Mouse (Mus musculus): ENCODE measurements around the gene Egfem1. TPM values are rescaled to one million over a fixed set of nuclear protein-coding genes. Genes with fewer than 3 reads are reported as not detected.

Gene Egfem1
- polyA plus RNA-seq, 1 experiment, result not detected

GRCm38 (mm10) chr3:29082296-29082995 is 623 bp downstream of the Egfem1 start:
- no peaks in the 10 kb centered on the region for H3K79me2 ChIP-seq (ENCODE audit: control insufficient read depth, insufficient read depth)
- H3K4me3 ChIP-seq (ENCODE audit: insufficient read depth, poor library complexity, severe bottlenecking), result no peak overlapping the region
- no peaks in the 10 kb centered on the region for H3K36me3 ChIP-seq (ENCODE audit: control insufficient read depth, insufficient read depth)
- H3K27me3 ChIP-seq (ENCODE audit: control insufficient read depth, insufficient read depth, insufficient read length), result no peaks in the 10 kb centered on the region
- H3K79me3 ChIP-seq (ENCODE audit: low read depth), result no peaks in the 10 kb centered on the region
- TF ChIP-seq CEBPB (IDR thresholded peaks at IDR 0.05; ENCODE audit: low read depth) (no peak), MYOD1 (IDR thresholded peaks at IDR 0.05; ENCODE audit: control insufficient read depth, insufficient read length, low read depth) (no peak), MAX (IDR thresholded peaks at IDR 0.05) (no peak), CTCF (IDR thresholded peaks at IDR 0.05; ENCODE audit: control insufficient read depth, insufficient read depth, insufficient read length) (no peak)
- no peak overlapping the region for H3ac ChIP-seq (ENCODE audit: control insufficient read depth, insufficient read length, low read depth)

- Histone ChIP-seq H3K27me3 (ENCODE audit: control insufficient read depth, insufficient read depth, insufficient read length) (no peaks in the 10 kb centered on the region), H3ac (ENCODE audit: control insufficient read depth, insufficient read length, low read depth) (no peak overlapping the region)
These were observed 1.1 kb downstream of the Egfem1 start for GRCm38 (mm10) chr3:29082996-29083350.

GRCm38 (mm10) chr3:29098467-29098866 is 16.6 kb downstream of the Egfem1 start:
- Histone ChIP-seq H3K4me3 (ENCODE audit: insufficient read depth, poor library complexity, severe bottlenecking) (no peak overlapping the region), H3K27me3 (ENCODE audit: control insufficient read depth, insufficient read depth, insufficient read length) (no peaks in the 10 kb centered on the region), H3K36me3 (ENCODE audit: control insufficient read depth, insufficient read depth) (no peaks in the 10 kb centered on the region), H3K79me3 (ENCODE audit: low read depth) (no peaks in the 10 kb centered on the region), H3ac (ENCODE audit: control insufficient read depth, insufficient read length, low read depth) (no peak overlapping the region), H3K79me2 (ENCODE audit: control insufficient read depth, insufficient read depth) (no peaks in the 10 kb centered on the region)
- TF ChIP-seq CEBPB (IDR thresholded peaks at IDR 0.05; ENCODE audit: low read depth) (no peak), MYOD1 (IDR thresholded peaks at IDR 0.05; ENCODE audit: control insufficient read depth, insufficient read length, low read depth) (no peak), CTCF (IDR thresholded peaks at IDR 0.05; ENCODE audit: control insufficient read depth, insufficient read depth, insufficient read length) (no peak), USF1 (IDR thresholded peaks at IDR 0.05; ENCODE audit: low read depth) (no peak), MYOG (IDR thresholded peaks at IDR 0.05; ENCODE audit: control insufficient read depth, extremely low read depth, insufficient read length) (no peak), MAX (IDR thresholded peaks at IDR 0.05) (no peak), FOSL1 (IDR thresholded peaks at IDR 0.05; ENCODE audit: insufficient read depth, low read length, poor library complexity, severe bottlenecking) (no peak)

More at GRCm38 (mm10) chr3:29082996-29083350, 1.1 kb downstream of the Egfem1 start:
- Histone ChIP-seq H3K4me3 (ENCODE audit: insufficient read depth, poor library complexity, severe bottlenecking) (no peak overlapping the region), H3K79me2 (ENCODE audit: control insufficient read depth, insufficient read depth) (no peaks in the 10 kb centered on the region), H3K79me3 (ENCODE audit: low read depth) (no peaks in the 10 kb centered on the region), H3K36me3 (ENCODE audit: control insufficient read depth, insufficient read depth) (no peaks in the 10 kb centered on the region)
- no peak for TF ChIP-seq CEBPB (IDR thresholded peaks at IDR 0.05; ENCODE audit: low read depth)
- no peak for TF ChIP-seq CTCF (IDR thresholded peaks at IDR 0.05; ENCODE audit: control insufficient read depth, insufficient read depth, insufficient read length)
- no peak for TF ChIP-seq MAX (IDR thresholded peaks at IDR 0.05)
- no peak for TF ChIP-seq MYOD1 (IDR thresholded peaks at IDR 0.05; ENCODE audit: control insufficient read depth, insufficient read length, low read depth)
- TF ChIP-seq MYOG (IDR thresholded peaks at IDR 0.05; ENCODE audit: control insufficient read depth, extremely low read depth, insufficient read length), result no peak
- no peak for TF ChIP-seq FOSL1 (IDR thresholded peaks at IDR 0.05; ENCODE audit: insufficient read depth, low read length, poor library complexity, severe bottlenecking)
- TF ChIP-seq USF1 (IDR thresholded peaks at IDR 0.05; ENCODE audit: low read depth), result no peak

GRCm38 (mm10) chr3:29106016-29106723 is 24.3 kb downstream of the Egfem1 start:
- H3K79me3 ChIP-seq (ENCODE audit: low read depth), result no peaks in the 10 kb centered on the region
- no peak overlapping the region for H3ac ChIP-seq (ENCODE audit: control insufficient read depth, insufficient read length, low read depth)
- no peaks in the 10 kb centered on the region for H3K27me3 ChIP-seq (ENCODE audit: control insufficient read depth, insufficient read depth, insufficient read length)
- no peak overlapping the region for H3K4me3 ChIP-seq (ENCODE audit: insufficient read depth, poor library complexity, severe bottlenecking)
- no peaks in the 10 kb centered on the region for H3K36me3 ChIP-seq (ENCODE audit: control insufficient read depth, insufficient read depth)
- H3K79me2 ChIP-seq (ENCODE audit: control insufficient read depth, insufficient read depth), result no peaks in the 10 kb centered on the region
- no peak for TF ChIP-seq CTCF (IDR thresholded peaks at IDR 0.05; ENCODE audit: control insufficient read depth, insufficient read depth, insufficient read length)
- no peak for TF ChIP-seq MAX (IDR thresholded peaks at IDR 0.05)
- TF ChIP-seq FOSL1 (IDR thresholded peaks at IDR 0.05; ENCODE audit: insufficient read depth, low read length, poor library complexity, severe bottlenecking), result no peak
- no peak for TF ChIP-seq CEBPB (IDR thresholded peaks at IDR 0.05; ENCODE audit: low read depth)
- TF ChIP-seq USF1 (IDR thresholded peaks at IDR 0.05; ENCODE audit: low read depth), result no peak

GRCm38 (mm10) chr3:29107134-29107533 is 25.3 kb downstream of the Egfem1 start:
- H3K79me3 ChIP-seq (ENCODE audit: low read depth), result no peaks in the 10 kb centered on the region
- no peaks in the 10 kb centered on the region for H3K27me3 ChIP-seq (ENCODE audit: control insufficient read depth, insufficient read depth, insufficient read length)
- H3K4me3 ChIP-seq (ENCODE audit: insufficient read depth, poor library complexity, severe bottlenecking), result no peak overlapping the region
- no peak overlapping the region for H3ac ChIP-seq (ENCODE audit: control insufficient read depth, insufficient read length, low read depth)
- TF ChIP-seq MYOG (IDR thresholded peaks at IDR 0.05; ENCODE audit: control insufficient read depth, extremely low read depth, insufficient read length) (no peak), USF1 (IDR thresholded peaks at IDR 0.05; ENCODE audit: low read depth) (no peak), CTCF (IDR thresholded peaks at IDR 0.05; ENCODE audit: control insufficient read depth, insufficient read depth, insufficient read length) (no peak), FOSL1 (IDR thresholded peaks at IDR 0.05; ENCODE audit: insufficient read depth, low read length, poor library complexity, severe bottlenecking) (no peak), MAX (IDR thresholded peaks at IDR 0.05) (no peak), CEBPB (IDR thresholded peaks at IDR 0.05; ENCODE audit: low read depth) (no peak), MYOD1 (IDR thresholded peaks at IDR 0.05; ENCODE audit: control insufficient read depth, insufficient read length, low read depth) (no peak)
- no peaks in the 10 kb centered on the region for H3K36me3 ChIP-seq (ENCODE audit: control insufficient read depth, insufficient read depth)
- H3K79me2 ChIP-seq (ENCODE audit: control insufficient read depth, insufficient read depth), result no peaks in the 10 kb centered on the region
